Mouse (Mus musculus): ENCODE data around the gene Cd7.
"Not testable (repeated sequence)": the region's sequence is repeated elsewhere in the genome, so short reads cannot be mapped to it uniquely, and the experiment has no call there.

Gene Cd7

DNA sequence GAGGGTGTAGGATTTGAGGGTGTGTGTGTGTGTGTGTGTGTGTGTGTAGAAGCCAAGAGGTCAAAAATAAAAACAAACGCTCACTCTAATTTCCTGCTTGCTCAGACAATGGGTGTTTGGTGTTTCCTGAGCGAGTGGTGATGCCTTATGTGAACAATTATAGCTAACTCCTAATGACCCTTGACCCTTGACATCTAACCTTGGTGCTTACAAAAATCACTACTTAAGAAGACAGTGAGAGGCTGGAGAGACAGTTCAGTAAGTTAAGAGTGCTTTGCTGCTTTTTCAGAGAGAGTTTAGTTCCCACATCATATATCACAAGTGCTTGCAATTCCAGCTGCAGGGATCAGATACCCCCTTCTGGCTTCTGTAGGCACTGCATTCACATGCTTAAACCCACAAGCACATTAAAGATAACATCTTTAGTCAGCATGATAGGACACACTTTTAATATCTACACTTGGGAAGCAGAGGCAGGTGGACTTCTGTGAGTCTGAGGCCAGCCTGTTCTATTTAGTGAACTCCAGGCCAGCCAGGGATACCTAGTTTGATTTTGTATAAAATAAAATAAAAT lies 8.7 kb upstream of the Cd7 start:
- DNase-seq (ENCODE audit: low read depth, low spot score), result peak; percentile 74

DNA sequence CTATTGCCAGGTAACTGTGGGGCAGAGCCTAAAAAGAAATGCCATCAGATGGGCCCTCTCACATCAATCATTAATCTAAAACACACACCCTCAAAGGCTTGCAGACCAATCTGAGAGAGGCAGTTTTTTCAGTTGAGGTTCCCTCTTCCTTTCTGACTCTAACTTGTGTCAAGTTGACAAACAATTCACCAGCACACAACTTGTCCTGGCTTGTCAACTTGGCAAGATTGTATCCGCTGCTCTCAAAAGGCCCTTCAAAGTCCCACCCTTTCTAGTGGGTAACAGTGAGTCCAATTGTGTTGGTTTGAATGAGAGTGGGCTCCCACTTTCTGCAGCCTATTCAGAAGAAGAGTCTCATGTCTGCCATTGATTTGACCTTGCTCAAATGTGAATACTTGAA lies 6.1 kb upstream of the Cd7 start:
- DNase-seq (ENCODE audit: low read depth, low spot score), result no peak

DNA sequence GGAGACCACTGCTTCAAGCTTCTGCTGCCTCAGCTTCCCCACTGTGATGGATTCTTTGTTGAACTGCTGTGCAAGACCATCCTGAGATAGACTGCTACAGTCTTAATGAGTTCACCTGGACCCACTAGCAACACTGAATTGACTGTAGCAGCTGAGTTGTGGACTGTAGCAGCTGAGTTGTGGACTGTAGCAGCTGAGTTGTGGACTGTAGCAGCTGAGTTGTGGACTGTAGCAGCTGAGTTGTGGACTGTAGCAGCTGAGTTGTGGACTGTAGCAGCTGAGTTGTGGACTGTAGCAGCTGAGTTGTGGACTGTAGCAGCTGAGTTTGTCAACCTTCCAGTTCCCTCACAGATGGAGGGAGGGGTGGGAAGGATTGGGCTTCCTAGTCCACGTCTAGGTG lies 3.8 kb upstream of the Cd7 start:
- DNase-seq (ENCODE audit: low read depth, low spot score), result not testable (repeated sequence)

DNA sequence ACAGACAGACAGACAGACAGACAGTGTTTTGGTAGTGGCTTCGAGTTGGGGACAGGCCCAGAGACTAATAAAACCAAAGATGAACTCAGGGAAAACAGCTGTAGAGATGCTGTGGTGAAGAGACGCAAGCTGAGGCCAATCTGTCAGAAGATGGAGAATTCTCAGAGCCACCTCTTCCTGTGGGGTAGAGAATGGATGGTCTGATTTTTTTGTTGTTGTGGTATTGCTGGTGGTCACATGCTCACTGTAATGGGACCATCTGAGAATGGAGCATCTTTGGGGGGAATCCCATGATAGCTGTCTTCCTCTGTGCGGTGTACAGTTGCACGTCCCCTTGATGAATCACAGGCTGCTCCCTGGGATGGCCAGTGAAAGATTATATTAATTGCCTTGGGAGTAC lies 3.3 kb upstream of the Cd7 start:
- DNase-seq (ENCODE audit: low read depth, low spot score), result no peak

DNA sequence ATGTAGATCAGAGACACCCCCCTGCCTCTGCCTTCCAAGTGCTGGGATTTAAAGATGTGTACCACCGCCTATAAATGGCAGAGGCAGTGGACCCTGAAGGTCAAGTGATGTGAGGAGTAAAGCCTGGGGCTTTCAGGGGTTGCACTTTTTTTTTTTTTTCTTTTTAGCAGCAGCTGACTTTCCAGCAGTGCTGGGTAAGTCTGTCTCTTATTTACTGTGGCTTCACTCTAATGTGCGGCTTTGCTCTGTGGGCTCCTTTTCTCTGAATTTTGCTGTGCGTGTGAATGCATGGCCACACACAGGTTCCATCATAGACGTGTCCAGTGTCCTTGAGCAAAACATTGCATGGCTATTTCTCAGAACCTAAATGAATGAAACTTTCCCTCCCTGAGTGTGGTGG lies 2.4 kb upstream of the Cd7 start:
- no peak for DNase-seq (ENCODE audit: low read depth, low spot score)

DNA sequence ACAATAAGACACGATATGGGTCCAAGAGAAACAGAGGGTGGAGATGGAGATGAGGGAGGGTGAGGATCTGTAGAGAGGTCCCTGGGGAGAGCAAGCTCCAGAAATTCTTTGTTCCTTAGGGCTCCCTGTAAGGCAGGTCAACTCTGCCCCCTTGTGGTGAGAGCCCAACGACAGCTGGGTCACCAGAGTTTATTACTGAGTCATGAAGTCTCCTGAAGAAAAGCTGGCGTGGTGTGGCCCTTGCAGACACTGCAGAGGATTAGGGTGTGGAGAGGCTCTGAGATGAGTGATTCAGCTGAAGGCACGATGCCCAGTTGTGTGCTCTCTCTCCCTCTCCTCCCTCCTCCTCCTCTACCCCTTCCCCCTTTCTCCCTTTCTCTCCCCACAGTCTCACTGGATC lies 2.0 kb upstream of the Cd7 start:
- DNase-seq (ENCODE audit: low read depth, low spot score), result peak; percentile 92

DNA sequence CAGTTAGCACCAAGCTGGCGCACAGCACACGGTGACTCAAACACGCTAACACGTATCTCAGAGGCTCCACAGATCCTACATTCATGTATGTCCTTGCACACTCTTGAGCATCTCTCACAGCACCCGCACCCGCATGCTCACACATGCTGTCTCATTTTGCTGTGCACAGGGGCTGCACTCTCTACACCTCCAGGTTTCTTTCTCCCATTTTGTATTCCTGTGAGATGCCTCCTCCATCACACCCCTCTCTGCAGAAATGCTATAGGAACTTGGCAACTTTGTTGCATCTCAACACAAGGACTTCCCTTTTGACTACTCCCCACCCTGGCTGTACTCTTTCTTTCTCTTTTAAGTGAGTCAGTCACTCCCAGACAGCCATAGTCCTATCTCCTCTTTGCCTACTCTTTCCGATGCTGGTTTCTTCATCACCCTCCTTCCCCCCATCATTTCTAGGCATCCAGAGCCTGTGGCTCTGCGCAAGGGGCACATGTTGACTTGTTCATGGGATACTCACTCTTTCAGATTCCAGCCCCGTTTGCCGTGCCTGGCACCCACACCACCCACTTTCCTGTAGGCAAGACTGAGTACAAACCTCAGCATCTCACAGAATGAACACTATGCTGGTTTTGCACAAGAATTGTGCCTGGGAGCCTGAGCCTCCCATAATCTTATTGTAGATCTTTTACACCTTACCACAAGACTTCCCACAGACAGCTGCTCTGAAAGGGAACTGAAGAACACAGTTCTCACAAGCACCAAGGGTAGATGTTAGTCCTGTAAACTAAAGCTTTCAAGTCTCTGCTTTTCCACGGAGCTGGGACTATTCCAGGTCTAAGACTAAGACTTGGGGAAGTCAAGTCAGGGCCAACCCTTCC lies 615 bp downstream of the Cd7 start:
- peak; percentile 74 for DNase-seq (ENCODE audit: low read depth, low spot score)

DNA sequence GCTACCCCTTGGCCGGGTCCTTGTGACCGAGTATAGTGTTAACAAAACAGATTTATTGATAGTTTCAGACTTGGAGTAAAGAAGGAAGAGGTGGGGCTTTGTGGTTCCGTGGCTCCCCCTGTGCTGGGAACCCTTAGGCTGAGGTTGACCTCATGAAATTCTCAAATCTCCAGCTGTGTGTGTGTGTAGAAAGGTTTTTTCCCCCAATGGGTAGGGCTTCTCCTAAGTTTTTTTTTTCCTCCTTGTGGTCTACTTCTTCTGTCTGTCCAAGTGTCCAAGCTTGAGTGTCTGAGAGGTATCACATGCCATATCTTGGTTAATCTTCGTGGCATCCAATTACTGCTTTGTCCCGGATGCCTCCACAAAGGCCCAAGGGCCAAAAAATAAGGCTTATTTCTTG lies 6.1 kb downstream of the Cd7 start:
- no peak for DNase-seq (ENCODE audit: low read depth, low spot score)

DNA sequence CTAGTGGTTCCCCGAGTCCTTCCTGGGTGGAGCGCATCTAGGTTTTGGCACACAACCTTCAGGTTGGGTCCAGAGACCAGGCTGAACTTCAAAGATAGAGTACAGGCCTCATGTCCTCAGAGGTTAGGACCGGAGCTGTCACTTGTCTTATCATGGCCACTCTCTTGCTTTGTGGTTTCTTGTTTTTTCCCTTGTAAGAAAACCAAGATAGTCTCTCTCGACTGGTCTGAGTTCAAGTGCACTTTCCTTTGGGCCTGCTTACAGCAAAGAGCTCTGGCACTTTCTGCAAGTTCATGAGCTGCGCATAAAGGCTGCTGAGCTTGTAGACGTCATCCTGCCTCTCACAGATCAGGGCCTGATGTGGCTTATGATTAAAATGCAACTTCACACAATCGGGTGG lies 12.0 kb downstream of the Cd7 start:
- no peak for DNase-seq (ENCODE audit: low read depth, low spot score)

DNA sequence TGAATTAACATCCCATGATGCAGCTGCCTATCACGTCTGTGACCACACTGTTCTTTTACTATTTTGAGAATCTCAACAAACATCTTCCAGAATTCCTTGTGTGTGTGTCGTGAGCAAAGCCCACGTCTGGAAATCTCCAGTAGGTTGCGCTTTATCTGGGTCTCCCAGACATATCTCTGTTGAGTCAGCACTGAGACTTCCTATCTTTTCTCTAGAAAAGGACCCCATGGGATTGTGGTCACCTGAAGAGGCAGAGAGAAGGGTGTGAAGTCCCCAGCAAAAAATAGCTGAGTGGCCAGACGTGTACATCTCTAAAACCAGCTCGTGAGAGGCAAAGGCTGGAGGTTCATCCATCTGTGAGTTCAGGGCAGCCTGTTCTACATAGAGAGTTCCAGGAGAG lies 15.1 kb downstream of the Cd7 start:
- DNase-seq (ENCODE audit: low read depth, low spot score), result peak; percentile 48

DNA sequence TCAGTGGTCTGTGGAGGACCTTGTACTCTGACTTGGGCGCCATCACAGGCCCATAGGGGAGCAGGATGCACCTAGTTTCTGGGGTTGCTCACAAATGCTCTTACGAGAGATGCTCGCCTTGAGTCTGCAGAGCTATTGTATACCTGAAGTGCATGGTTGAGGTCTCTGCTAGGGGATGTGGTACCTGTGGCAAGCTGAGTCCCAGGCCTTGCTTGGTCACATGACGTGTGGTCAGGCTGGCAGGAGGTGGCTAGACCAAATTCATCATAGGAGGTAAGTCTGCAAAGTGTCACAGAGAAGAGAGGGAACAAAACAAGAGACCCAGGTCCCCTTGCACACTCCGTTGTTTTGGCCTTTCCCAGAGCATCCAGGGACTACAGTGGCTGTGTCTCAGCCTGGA lies 19.7 kb downstream of the Cd7 start:
- DNase-seq (ENCODE audit: low read depth, low spot score), result no peak

DNA sequence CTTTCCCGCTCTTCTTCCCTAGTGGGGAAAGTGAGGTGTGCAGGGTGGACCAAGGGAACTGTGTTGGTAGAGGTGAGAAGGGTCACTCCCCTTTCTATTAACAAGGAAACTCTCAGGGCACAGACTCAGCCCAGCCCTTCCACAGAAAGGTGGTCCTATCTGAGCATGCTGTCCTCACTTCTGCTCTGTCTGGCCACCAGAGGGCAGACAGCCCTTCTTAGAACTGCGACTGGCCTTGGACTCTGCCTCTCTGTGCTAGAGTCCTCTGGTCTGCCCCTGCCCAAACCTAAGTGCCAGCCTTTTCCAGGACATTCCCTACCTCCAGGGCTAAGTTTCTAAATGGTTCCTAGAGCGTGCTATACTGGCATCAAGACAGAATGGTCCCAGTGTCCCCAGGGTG lies 21.5 kb downstream of the Cd7 start:
- peak; percentile 75 for DNase-seq (ENCODE audit: low read depth, low spot score)

DNA sequence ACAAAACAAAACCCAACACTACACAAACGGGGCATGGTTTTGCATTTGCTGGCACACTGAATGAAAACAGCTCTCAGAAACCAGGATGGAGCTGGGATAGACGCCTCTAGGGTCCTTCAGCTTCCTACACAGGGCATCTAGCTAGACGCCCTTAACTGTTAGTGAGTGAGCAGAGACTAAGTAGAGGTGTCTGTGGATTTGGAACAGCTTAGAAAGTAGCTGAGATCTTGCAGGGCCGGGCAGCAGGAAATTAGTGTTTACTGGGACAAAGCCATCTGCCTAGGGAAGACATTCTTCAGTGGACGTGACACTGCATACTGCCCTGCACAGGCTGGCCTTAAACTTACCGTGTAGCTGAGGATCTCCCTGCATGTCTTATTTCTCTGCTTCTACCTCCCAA lies 23.7 kb downstream of the Cd7 start:
- DNase-seq (ENCODE audit: low read depth, low spot score), result no peak

DNA sequence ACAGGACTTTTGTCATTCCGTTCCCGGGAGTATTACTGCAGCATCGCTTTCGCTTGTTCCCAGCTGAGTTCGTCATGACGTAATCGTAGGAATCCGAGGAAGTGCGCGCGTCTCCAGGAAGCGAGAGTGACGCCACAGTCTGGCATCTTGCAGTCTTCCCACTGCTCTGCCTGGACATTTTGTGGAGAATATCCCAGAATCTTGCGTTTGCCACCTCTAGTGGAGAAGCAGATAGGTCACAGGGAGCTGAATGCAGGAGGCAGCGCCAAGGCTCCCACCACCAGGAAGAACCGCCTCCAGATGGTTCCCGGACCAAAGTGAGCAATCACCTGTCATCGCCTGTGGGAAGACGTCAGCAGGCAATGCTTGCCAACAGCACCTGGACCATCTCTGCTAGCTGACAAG lies 24.3 kb downstream of the Cd7 start:
- DNase-seq (ENCODE audit: low read depth, low spot score), result peak; percentile 95

DNA sequence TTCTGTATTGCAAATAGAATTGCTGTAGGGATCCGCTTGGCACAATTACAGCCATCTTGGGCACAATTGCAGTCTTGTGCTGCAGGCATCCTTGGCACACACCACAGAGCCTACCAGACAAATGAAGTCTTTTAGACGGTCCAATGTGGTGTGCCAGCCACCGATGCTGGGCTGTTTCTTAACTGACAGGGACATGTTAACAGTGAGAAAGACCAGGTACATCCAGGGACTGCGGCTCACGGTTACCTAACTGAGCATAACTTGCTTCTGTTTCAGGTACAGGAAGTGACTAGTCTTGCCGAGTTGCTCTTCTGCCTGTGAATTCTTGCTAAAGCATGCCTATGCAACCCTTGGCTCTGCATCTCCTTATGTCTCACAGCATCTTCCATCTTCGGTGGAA lies 25.6 kb downstream of the Cd7 start:
- peak; percentile 71 for DNase-seq (ENCODE audit: low read depth, low spot score)

DNA sequence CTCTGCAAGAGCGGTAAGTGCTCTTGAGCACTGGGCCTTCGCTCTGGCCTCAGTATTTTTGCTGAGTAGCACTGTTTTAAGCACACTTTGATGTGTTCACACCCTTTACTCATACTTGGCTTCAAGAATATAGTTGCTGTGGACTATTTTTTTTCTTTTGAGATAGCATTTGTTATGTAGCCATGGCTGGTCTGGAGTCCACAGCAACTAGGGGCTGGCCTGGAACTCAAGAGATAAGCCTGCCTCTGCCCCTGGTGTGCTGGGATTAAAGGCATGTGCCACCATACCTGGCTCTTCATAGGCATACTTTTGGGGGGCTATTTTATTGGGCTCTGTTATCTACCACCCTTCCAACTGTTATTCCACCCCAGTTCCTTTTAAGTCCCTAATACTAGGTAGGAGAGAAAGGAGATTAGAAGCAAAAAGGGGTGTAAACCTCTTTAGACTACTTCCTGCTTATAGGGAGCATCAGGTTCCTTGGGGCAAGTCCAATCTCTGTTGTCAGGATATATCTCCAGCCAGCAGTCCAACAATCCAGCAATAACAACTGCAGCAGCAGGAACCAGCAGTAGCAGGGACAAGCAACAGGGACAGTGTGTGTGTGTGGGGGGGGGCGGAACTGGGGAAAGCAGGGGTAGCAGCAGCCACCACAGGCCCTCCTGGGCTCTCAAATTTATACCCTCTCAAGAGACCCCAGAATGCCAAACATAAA lies 29.0 kb downstream of the Cd7 start:
- no peak for DNase-seq (ENCODE audit: low read depth, low spot score)

DNA sequence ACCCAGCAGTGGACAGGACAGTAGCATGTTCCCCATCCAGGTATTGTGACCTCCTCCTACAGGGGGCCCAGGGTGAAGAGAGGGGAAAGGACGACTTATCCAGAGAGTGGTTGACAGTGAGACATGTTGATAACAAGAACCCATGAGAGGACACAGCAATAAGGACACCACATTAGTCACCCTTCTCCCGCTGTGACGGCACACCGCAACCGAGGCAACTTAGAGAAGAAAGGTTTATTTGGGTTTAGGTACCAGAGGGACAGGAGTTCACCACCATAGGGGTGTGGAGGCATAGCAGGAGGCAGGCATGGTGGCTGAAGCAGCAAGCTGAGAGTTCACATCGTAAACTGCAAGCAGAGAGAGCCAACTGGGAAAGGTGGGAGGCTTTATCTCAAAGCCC lies 33.0 kb downstream of the Cd7 start:
- no peak for DNase-seq (ENCODE audit: low read depth, low spot score)

DNA sequence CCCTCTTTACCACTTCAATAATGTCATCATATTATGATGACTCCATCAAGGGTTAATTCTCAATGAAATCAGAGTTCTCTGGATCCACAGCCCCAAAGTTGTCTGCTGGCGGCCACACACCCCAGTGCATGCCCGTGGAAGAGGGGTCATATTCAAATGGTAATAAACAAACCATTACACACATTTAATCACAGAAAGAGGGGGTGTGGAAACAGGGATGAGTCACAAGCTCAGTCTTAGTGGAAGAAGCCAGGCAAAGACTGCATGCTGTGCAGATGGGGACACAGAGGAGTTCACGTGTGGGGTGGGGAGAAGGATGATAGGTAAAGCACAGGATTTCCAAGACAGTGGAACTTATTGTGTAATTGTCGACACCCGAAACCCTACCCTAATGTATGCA lies 34.9 kb downstream of the Cd7 start:
- peak; percentile 77 for DNase-seq (ENCODE audit: low read depth, low spot score)

DNA sequence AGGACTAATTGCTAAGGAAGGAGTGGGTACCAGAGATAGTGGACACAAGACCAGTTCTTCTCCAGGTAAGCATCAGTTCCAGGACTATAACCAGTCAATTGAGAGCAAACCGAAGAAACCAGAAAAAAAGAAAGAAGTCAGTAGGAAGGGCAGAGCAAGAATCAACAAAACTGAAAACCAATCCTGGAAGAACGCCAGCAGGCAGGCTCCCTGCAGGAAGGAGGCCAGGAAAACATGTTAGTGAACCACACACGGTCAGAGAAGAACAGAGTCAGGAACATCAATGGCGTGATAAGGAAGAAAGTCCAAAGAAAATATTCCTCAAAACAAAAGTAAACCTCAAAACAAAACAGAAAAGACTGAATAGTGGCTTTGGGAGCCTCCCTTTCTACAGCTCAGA lies 37.3 kb downstream of the Cd7 start:
- DNase-seq (ENCODE audit: low read depth, low spot score), result no peak

DNA sequence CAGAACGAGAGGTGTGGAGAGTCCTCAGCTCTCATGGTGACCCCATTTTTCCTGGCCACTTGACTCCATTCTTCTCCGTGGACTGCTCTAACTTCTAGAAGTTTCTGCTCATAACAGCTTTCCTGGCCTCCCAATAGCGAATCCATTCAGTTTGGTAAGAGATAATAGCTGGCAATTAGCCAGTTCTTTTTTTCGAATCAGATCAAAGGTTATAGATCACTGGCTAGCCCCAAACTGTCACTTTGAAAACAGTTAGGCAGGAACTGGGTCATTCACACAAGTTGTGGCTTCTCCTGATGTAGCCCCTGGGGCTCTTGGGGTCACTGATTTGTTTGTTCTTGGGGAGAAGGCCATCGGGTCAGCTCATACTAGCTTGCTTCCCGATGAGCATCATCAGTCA lies 44.5 kb downstream of the Cd7 start:
- no peak for DNase-seq (ENCODE audit: low read depth, low spot score)

DNA sequence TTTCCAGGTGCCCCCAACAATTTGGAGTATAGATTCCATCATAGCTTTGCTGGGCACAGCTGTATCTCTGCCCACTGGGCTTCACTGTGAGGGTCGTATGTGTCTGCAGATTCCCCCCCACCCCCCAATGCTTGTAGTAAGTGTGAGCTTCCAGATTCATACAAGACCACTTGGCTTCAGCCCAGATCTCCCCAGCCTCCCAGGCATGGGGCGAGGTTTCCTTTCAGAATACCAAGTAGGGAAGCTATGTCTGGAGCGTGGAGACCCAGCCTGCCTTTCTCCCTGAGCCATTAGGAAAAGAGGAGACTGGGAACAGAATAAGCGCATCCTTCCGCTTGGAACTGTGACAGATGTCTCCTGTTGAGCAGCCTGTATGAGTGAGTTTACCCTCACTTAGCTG lies 45.6 kb downstream of the Cd7 start:
- DNase-seq (ENCODE audit: low read depth, low spot score), result no peak

DNA sequence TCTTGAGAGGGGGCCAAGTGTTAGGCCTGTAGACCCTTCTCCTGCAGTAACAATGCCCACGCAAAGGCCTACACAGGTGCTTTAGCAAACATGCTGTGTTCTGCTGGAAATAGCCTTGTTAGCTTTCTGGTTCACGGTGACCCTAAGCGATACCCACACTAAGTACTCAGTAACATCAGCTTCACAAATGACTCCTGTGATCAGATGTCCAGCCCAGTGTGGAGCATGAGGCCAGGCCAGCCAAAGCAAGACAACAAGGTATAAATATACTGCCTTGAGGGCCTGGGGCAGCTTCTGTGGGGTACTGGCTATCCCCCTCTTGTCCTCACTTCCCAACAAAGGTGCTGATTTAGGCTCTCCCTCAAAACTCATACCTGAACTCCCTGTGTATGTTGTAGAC lies 46.1 kb downstream of the Cd7 start:
- no peak for DNase-seq (ENCODE audit: low read depth, low spot score)

DNA sequence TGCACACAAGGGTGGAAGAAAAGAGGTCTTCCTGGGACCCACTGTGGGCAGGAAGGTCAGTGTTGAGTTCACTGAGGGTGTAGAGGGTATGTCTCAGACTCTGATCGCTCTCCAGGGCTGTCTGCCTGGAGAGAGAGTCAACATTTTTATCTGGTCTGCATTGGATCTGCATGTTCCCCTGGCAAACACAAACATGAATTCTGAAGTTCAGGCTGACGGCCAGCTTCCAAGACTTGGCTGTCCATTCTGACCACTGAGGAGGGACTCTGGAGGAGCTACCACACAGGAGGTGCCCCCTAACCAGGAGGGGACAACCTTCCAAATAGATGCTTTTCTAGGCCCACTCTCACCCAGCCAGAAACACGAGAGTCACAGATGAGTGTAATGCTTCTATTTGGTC lies 47.4 kb downstream of the Cd7 start:
- peak; percentile 46 for DNase-seq (ENCODE audit: low read depth, low spot score)

Measured in brain, adult 2 months (tissue).